Comparison of ENCODE assay signal across 8 mouse cellular contexts in the genomic region with DNA sequence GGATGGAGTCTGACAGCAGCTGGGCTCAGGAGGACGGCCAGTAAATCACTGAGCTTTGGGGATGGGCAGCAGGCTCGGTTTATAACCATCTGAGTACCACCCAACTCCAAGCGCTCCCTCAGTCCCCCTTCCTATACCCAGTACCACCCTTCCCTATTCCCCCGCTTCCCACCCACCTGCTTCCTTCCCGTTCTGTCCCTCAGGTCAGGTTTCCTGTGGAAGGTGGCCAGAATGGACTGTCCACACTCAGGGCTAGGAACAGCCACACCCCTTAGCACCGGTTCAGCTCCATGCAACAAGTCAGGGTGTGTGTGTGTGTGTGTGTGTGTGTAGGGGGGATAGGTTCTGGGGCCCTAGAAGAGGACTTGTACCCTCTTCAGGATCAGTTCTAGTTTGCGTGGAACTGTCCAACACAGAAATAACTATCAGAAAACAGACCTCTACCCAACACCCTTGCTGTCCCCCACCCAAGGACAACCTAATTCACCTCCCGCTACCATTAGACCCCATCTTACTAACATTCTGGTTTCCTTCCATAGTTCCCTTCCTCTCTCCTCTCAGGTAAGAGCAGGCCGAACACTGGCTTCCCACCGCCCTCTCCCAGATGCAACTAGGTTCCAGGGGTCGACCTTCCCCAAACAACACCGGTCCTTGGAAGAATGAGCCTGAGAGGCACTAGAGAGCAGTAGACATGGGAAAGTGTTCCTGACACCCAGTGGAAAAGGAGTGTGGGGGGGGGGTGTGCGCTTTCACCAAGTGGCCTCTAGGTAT. TPM values are rescaled to one million over a fixed set of nuclear protein-coding genes. Genes with fewer than 3 reads are reported as not detected.
A peak's percentile ranks its signal among the peaks of the same experiment; 100 is the strongest.
DNase-seq lines count a peak whose midpoint lies in the region; ATAC-seq and TF ChIP-seq lines count a peak whose summit lies in the region.

No protein-coding gene starts in this region.

- H3K9ac ChIP-seq in embryonic facial prominence, embryonic 12.5 days = peak overlapping the region; percentile 46
- peak overlapping the region; percentile 77 for H3K9ac ChIP-seq in liver, embryonic 12.5 days
- peak overlapping the region; percentile 82 for H3K9ac ChIP-seq in stomach, postnatal 0 days (ENCODE audit: low read length)

- DNase-seq in gastrocnemius, adult 18-20 months (ENCODE audit: low spot score) = peak; percentile 53
- DNase-seq in gastrocnemius, postnatal 4 days (ENCODE audit: low spot score in 2 of 2) = no peak
- DNase-seq in heart, postnatal 36 days = peak; percentile 44 to 51
- DNase-seq in stomach, postnatal 0 days (ENCODE audit: low spot score) = no peak
- DNase-seq in urinary bladder, postnatal 14 days (ENCODE audit: low spot score) = no peak
- no peak for DNase-seq in yolk sac, embryonic 10.5 days (ENCODE audit: low spot score)

- intact Hi-C loops in heart, postnatal 36 days (cut with DNase I) = loop anchor here (5.0 kb wide), 1 partner anchor 322 kb away; no protein-coding TSS in a partner anchor

- peak overlapping the region; percentile 78 for H3K4me2 ChIP-seq in embryonic facial prominence, embryonic 12.5 days (replicated peaks)
- peak overlapping the region; percentile 92 for H3K4me2 ChIP-seq in liver, embryonic 12.5 days
- peak overlapping the region; percentile 87 for H3K4me2 ChIP-seq in stomach, postnatal 0 days (replicated peaks; ENCODE audit: low read depth)

- 39% methylated on average over 13 of the region's 13 CpGs for WGBS in embryonic facial prominence, embryonic 12.5 days
- WGBS in liver, embryonic 12.5 days (ENCODE audit: insufficient replicate concordance) = 44% methylated on average over 13 of the region's 13 CpGs
- WGBS in stomach, postnatal 0 days = 48% methylated on average over 13 of the region's 13 CpGs

- no peaks in the 10 kb centered on the region for H3K9me3 ChIP-seq in embryonic facial prominence, embryonic 12.5 days
- H3K9me3 ChIP-seq in liver, embryonic 12.5 days (replicated peaks) = no peaks in the 10 kb centered on the region
- no peaks in the 10 kb centered on the region for H3K9me3 ChIP-seq in stomach, postnatal 0 days (ENCODE audit: control insufficient read depth, low read length)

- H3K4me1 ChIP-seq in embryonic facial prominence, embryonic 12.5 days = peaks cover 19% of the 10 kb centered on the region; the same call in 1 of the 2 replicates
- H3K4me1 ChIP-seq in liver, embryonic 12.5 days = peaks cover 39% of the 10 kb centered on the region
- H3K4me1 ChIP-seq in stomach, postnatal 0 days (replicated peaks; ENCODE audit: control insufficient read depth, insufficient read depth) = no peaks in the 10 kb centered on the region

- no peak for TF ChIP-seq EP300 in stomach, postnatal 0 days (optimal IDR thresholded peaks at IDR 0.05)

- ATAC-seq in embryonic facial prominence, embryonic 12.5 days (ENCODE audit: insufficient number of reproducible peaks, insufficient read depth, low FRiP score, low TSS enrichment) = peak; percentile 10; the same call in 1 of the 2 replicates
- no peak for ATAC-seq in liver, embryonic 12.5 days
- no peak for ATAC-seq in stomach, postnatal 0 days (ENCODE audit: low FRiP score, low TSS enrichment)

- no peaks in the 10 kb centered on the region for H3K27me3 ChIP-seq in embryonic facial prominence, embryonic 12.5 days
- peaks cover 82% of the 10 kb centered on the region for H3K27me3 ChIP-seq in liver, embryonic 12.5 days (replicated peaks)
- no peaks in the 10 kb centered on the region for H3K27me3 ChIP-seq in stomach, postnatal 0 days (ENCODE audit: control insufficient read depth, insufficient read depth, low read length)

- H3K27ac ChIP-seq in embryonic facial prominence, embryonic 12.5 days = no peak overlapping the region
- no peak overlapping the region for H3K27ac ChIP-seq in liver, embryonic 12.5 days
- H3K27ac ChIP-seq in stomach, postnatal 0 days (replicated peaks) = no peak overlapping the region

- no peak for TF ChIP-seq CTCF in stomach, postnatal 0 days (IDR thresholded peaks at IDR 0.05; ENCODE audit: low read depth)

- peak overlapping the region; percentile 80 for H3K4me3 ChIP-seq in embryonic facial prominence, embryonic 12.5 days
- H3K4me3 ChIP-seq in liver, embryonic 12.5 days = peak overlapping the region; percentile 71
- peak overlapping the region; percentile 77 for H3K4me3 ChIP-seq in stomach, postnatal 0 days (ENCODE audit: low read depth, low read length)

- H3K36me3 ChIP-seq in embryonic facial prominence, embryonic 12.5 days = peaks cover 5% of the 10 kb centered on the region; the same call in 1 of the 2 replicates
- H3K36me3 ChIP-seq in liver, embryonic 12.5 days = no peaks in the 10 kb centered on the region
- H3K36me3 ChIP-seq in stomach, postnatal 0 days (ENCODE audit: control insufficient read depth, insufficient read depth, low read length) = no peaks in the 10 kb centered on the region

RNA-seq across cellular contexts. Expression of gene Gm21981, which starts 0.4 kb away (rescaled TPM):
- total RNA-seq in gastrocnemius, adult 18-20 months (2021) = under 1 TPM; 0.28 to 0.59 TPM
- 1 to 10 TPM in 1 of 2 experiments, under 1 TPM in 1; 0.42 to 1.1 TPM for total RNA-seq in gastrocnemius, postnatal 4 days (2021)
- 0.27 and 0.31 TPM in 2 replicates for polyA plus RNA-seq in embryonic facial prominence, embryonic 12.5 days (2016; fragmentation: Nextera tagmentation; extraction: Ambion mirVana)
- total RNA-seq in heart, postnatal 36 days (2021) = under 1 TPM; 0.50 to 0.70 TPM
- 0.06 and 0.07 TPM in 2 replicates for polyA plus RNA-seq in liver, embryonic 12.5 days (2016; fragmentation: Nextera tagmentation; extraction: Ambion mirVana)
- polyA plus RNA-seq in stomach, postnatal 0 days (2015; fragmentation: Nextera tagmentation; extraction: Ambion mirVana) = 0.16 TPM in 1 of 2 replicates, not detected in the other

RNA-seq across cellular contexts. Expression of gene Prickle4, which starts 0.7 kb away (rescaled TPM):
- 1 to 10 TPM; 2.3 to 2.6 TPM for total RNA-seq in gastrocnemius, adult 18-20 months (2021)
- 1 to 10 TPM; 1.6 to 3.9 TPM for total RNA-seq in gastrocnemius, postnatal 4 days (2021)
- polyA plus RNA-seq in embryonic facial prominence, embryonic 12.5 days (2016; fragmentation: Nextera tagmentation; extraction: Ambion mirVana) = 0.87 and 1.2 TPM in 2 replicates
- 1 to 10 TPM; 2.1 to 4.8 TPM for total RNA-seq in heart, postnatal 36 days (2021)
- polyA plus RNA-seq in liver, embryonic 12.5 days (2016; fragmentation: Nextera tagmentation; extraction: Ambion mirVana) = not detected in 2 replicates
- 0.19 and 0.51 TPM in 2 replicates for polyA plus RNA-seq in stomach, postnatal 0 days (2015; fragmentation: Nextera tagmentation; extraction: Ambion mirVana)

RNA-seq across cellular contexts. Expression of gene Frs3, which starts 5.0 kb away (rescaled TPM):
- 1 to 10 TPM; 6.8 to 7.2 TPM for total RNA-seq in gastrocnemius, adult 18-20 months (2021)
- total RNA-seq in gastrocnemius, postnatal 4 days (2021) = 1 to 10 TPM; 7.0 to 7.4 TPM
- 7.3 and 8.0 TPM in 2 replicates for polyA plus RNA-seq in embryonic facial prominence, embryonic 12.5 days (2016; fragmentation: Nextera tagmentation; extraction: Ambion mirVana)
- 1 to 10 TPM; 4.0 to 4.3 TPM for total RNA-seq in heart, postnatal 36 days (2021)
- polyA plus RNA-seq in liver, embryonic 12.5 days (2016; fragmentation: Nextera tagmentation; extraction: Ambion mirVana) = 1.7 and 2.3 TPM in 2 replicates
- polyA plus RNA-seq in stomach, postnatal 0 days (2015; fragmentation: Nextera tagmentation; extraction: Ambion mirVana) = 2.3 and 2.7 TPM in 2 replicates

RNA-seq across cellular contexts. Expression of gene Tomm6, which starts 5.7 kb away (rescaled TPM):
- total RNA-seq in gastrocnemius, adult 18-20 months (2021) = 100 to 1,000 TPM; 121 to 123 TPM
- total RNA-seq in gastrocnemius, postnatal 4 days (2021) = 100 to 1,000 TPM; 161 TPM
- 397 and 414 TPM in 2 replicates for polyA plus RNA-seq in embryonic facial prominence, embryonic 12.5 days (2016; fragmentation: Nextera tagmentation; extraction: Ambion mirVana)
- 100 to 1,000 TPM; 119 to 126 TPM for total RNA-seq in heart, postnatal 36 days (2021)
- polyA plus RNA-seq in liver, embryonic 12.5 days (2016; fragmentation: Nextera tagmentation; extraction: Ambion mirVana) = 339 and 360 TPM in 2 replicates
- 353 and 386 TPM in 2 replicates for polyA plus RNA-seq in stomach, postnatal 0 days (2015; fragmentation: Nextera tagmentation; extraction: Ambion mirVana)

RNA-seq across cellular contexts. Expression of gene Pgc, which starts 32.8 kb away (rescaled TPM):
- total RNA-seq in gastrocnemius, adult 18-20 months (2021) = not detected
- total RNA-seq in gastrocnemius, postnatal 4 days (2021) = not detected
- not detected in 2 replicates for polyA plus RNA-seq in embryonic facial prominence, embryonic 12.5 days (2016; fragmentation: Nextera tagmentation; extraction: Ambion mirVana)
- not detected for total RNA-seq in heart, postnatal 36 days (2021)
- polyA plus RNA-seq in liver, embryonic 12.5 days (2016; fragmentation: Nextera tagmentation; extraction: Ambion mirVana) = not detected in 2 replicates
- 1,647 and 1,784 TPM in 2 replicates for polyA plus RNA-seq in stomach, postnatal 0 days (2015; fragmentation: Nextera tagmentation; extraction: Ambion mirVana)

Comparison
In these comparisons a context has a peak if more than half of its experiments do, and no peak if none do; other contexts are left out.
1. DNase-seq: peak in gastrocnemius, adult 18-20 months (single experiment) and heart, postnatal 36 days (2 of 2); none in gastrocnemius, postnatal 4 days (0 of 2), stomach, postnatal 0 days (single experiment), urinary bladder, postnatal 14 days (single experiment) and yolk sac, embryonic 10.5 days (single experiment).
2. Peak in every context shown above with its lines, with median percentiles within 50 percentile points of each other: H3K4me2 ChIP-seq, H3K4me3 ChIP-seq and H3K9ac ChIP-seq.